In genomic region chr6:83582938-83583270, GRCm38 (mm10) we compare ENCODE assay signal across 9 mouse cellular contexts. TPM values are rescaled to one million over a fixed set of nuclear protein-coding genes. Genes with fewer than 3 reads are reported as not detected.
DNase-seq lines count a peak whose midpoint lies in the region; ATAC-seq and TF ChIP-seq lines count a peak whose summit lies in the region.
"Had no signal": no experiment of that assay in that cellular context is flagged by ENCODE, and none has a peak within 500 bp of the region (broad histone marks: within the 10 kb centered on the region; RNA-seq: fewer than 3 reads in every experiment).

No protein-coding gene starts in this region.

- H3K27me3 ChIP-seq in hindbrain, embryonic 14.5 days (ENCODE audit: control insufficient read depth, insufficient read depth, low read length): no peaks in the 10 kb centered on the region
- H3K27me3 ChIP-seq in limb, embryonic 14.5 days (ENCODE audit: control insufficient read depth, insufficient read depth, low read length): no peaks in the 10 kb centered on the region
- H3K27me3 ChIP-seq in neural tube, embryonic 14.5 days (ENCODE audit: control insufficient read depth, insufficient read depth, low read length): no peaks in the 10 kb centered on the region

- H3K9ac ChIP-seq in hindbrain, embryonic 14.5 days: no peak overlapping the region
- H3K9ac ChIP-seq in limb, embryonic 14.5 days (ENCODE audit: low read depth, low read length, severe bottlenecking): no peak overlapping the region
- no peak overlapping the region for H3K9ac ChIP-seq in neural tube, embryonic 14.5 days (replicated peaks; ENCODE audit: low read depth, low read length)
- H3K9ac ChIP-seq: heart, embryonic 15.5 days had no signal

- TF ChIP-seq POLR2A in limb, embryonic 14.5 days (IDR thresholded peaks at IDR 0.05; ENCODE audit: borderline replicate concordance, extremely low read depth, insufficient read depth, insufficient read length): no peak

- peak; percentile 80 for ATAC-seq in erythroid progenitor cell, adult 5-6 weeks (replicated peaks; ENCODE audit: low FRiP score, poor library complexity, severe bottlenecking)
- ATAC-seq in hindbrain, embryonic 14.5 days (ENCODE audit: low FRiP score): peak; percentile 65; the same call in 1 of the 2 replicates
- peak; percentile 44; the same call in 1 of the 2 replicates for ATAC-seq in limb, embryonic 14.5 days (ENCODE audit: low FRiP score, low read depth)
- ATAC-seq in neural tube, embryonic 14.5 days (ENCODE audit: low read depth): peak; percentile 79; the same call in 1 of the 2 replicates

- peak; percentile 4 for DNase-seq in spleen, adult 12 weeks (ENCODE audit: low spot score)
- no peak for DNase-seq in spleen, postnatal 14 days (ENCODE audit: low spot score in 2 of 2)
- DNase-seq in adrenal gland, postnatal 25 days: peak; percentile 20
- peak; percentile 83 for DNase-seq in hindbrain, embryonic 14.5 days (ENCODE audit: low spot score)
- peak; percentile 78 for DNase-seq in limb, embryonic 14.5 days (ENCODE audit: low spot score)
- DNase-seq in testis, postnatal 10 days (ENCODE audit: low spot score): no peak

- H3K9me3 ChIP-seq in hindbrain, embryonic 14.5 days (ENCODE audit: control insufficient read depth, low read length): no peaks in the 10 kb centered on the region
- H3K9me3 ChIP-seq in limb, embryonic 14.5 days (ENCODE audit: control insufficient read depth, low read length): no peaks in the 10 kb centered on the region
- no peaks in the 10 kb centered on the region for H3K9me3 ChIP-seq in neural tube, embryonic 14.5 days (ENCODE audit: control insufficient read depth, low read length)
- H3K9me3 ChIP-seq: heart, embryonic 15.5 days had no signal

- H3K27ac ChIP-seq in hindbrain, embryonic 14.5 days: no peak overlapping the region
- H3K27ac ChIP-seq in limb, embryonic 14.5 days (replicated peaks; ENCODE audit: low read depth, low read length): no peak overlapping the region
- no peak overlapping the region for H3K27ac ChIP-seq in neural tube, embryonic 14.5 days (ENCODE audit: low read depth, low read length)
- H3K27ac ChIP-seq: heart, embryonic 15.5 days had no signal

- WGBS in hindbrain, embryonic 14.5 days: 2% methylated on average over 6 of the region's 6 CpGs
- 4% methylated on average over 6 of the region's 6 CpGs for WGBS in limb, embryonic 14.5 days
- 3% methylated on average over 6 of the region's 6 CpGs for WGBS in neural tube, embryonic 14.5 days

- no peaks in the 10 kb centered on the region for H3K4me1 ChIP-seq in hindbrain, embryonic 14.5 days (replicated peaks; ENCODE audit: control insufficient read depth, insufficient read depth, low read length)
- no peaks in the 10 kb centered on the region for H3K4me1 ChIP-seq in limb, embryonic 14.5 days (ENCODE audit: control insufficient read depth, insufficient read depth, low read length)
- no peaks in the 10 kb centered on the region for H3K4me1 ChIP-seq in neural tube, embryonic 14.5 days (ENCODE audit: control insufficient read depth, insufficient read depth, low read length)
- H3K4me1 ChIP-seq: heart, embryonic 15.5 days had no signal

- peak overlapping the region; percentile 6; the same call in 1 of the 2 replicates for H3K4me2 ChIP-seq in hindbrain, embryonic 14.5 days (replicated peaks)
- no peak overlapping the region for H3K4me2 ChIP-seq in limb, embryonic 14.5 days (replicated peaks; ENCODE audit: low read depth, low read length, severe bottlenecking)
- H3K4me2 ChIP-seq in neural tube, embryonic 14.5 days (ENCODE audit: low read depth, low read length): peak overlapping the region; percentile 16; the same call in 1 of the 2 replicates
- H3K4me2 ChIP-seq: heart, embryonic 15.5 days had no signal

- H3K36me3 ChIP-seq in hindbrain, embryonic 14.5 days (replicated peaks; ENCODE audit: control insufficient read depth, insufficient read depth): no peaks in the 10 kb centered on the region
- no peaks in the 10 kb centered on the region for H3K36me3 ChIP-seq in limb, embryonic 14.5 days (ENCODE audit: control insufficient read depth, insufficient read depth, low read length)
- H3K36me3 ChIP-seq in neural tube, embryonic 14.5 days (ENCODE audit: control insufficient read depth, insufficient read depth, low read length): no peaks in the 10 kb centered on the region
- H3K36me3 ChIP-seq: heart, embryonic 15.5 days had no signal

- no peak overlapping the region for H3K4me3 ChIP-seq in hindbrain, embryonic 14.5 days (replicated peaks; ENCODE audit: low read length)
- no peak overlapping the region for H3K4me3 ChIP-seq in limb, embryonic 14.5 days (replicated peaks; ENCODE audit: low read length)
- no peak overlapping the region for H3K4me3 ChIP-seq in neural tube, embryonic 14.5 days (ENCODE audit: low read depth, low read length)
- H3K4me3 ChIP-seq: heart, embryonic 15.5 days had no signal

RNA-seq across cellular contexts. Expression of gene Stambp, which starts 10.4 kb away (rescaled TPM):
- total RNA-seq in adrenal gland, postnatal 25 days (2021): 28.9 and 31.1 TPM in 2 replicates
- total RNA-seq in erythroid progenitor cell, adult 5-6 weeks (2015; ENCODE audit: low replicate concordance): 10.5 and 13.3 TPM in 2 replicates
- 1.0 and 9.7 TPM in 2 replicates for total RNA-seq in erythroid progenitor cell, adult 5-6 weeks (2017; ENCODE audit: low replicate concordance)
- polyA plus RNA-seq in hindbrain, embryonic 14.5 days (2014; fragmentation: Nextera tagmentation; extraction: Ambion mirVana): 59.4 and 63.6 TPM in 2 replicates
- 20.3 and 21.3 TPM in 2 replicates for polyA plus RNA-seq in limb, embryonic 14.5 days (2012; rRNA removed)
- 27.9 and 30.2 TPM in 2 replicates for polyA plus RNA-seq in limb, embryonic 14.5 days (2014; fragmentation: Nextera tagmentation; extraction: Ambion mirVana)
- polyA plus RNA-seq in neural tube, embryonic 14.5 days (2014; fragmentation: Nextera tagmentation; extraction: Ambion mirVana): 61.0 and 70.1 TPM in 2 replicates

RNA-seq across cellular contexts. Expression of gene Actg2, which starts 46.8 kb away (rescaled TPM):
- total RNA-seq in adrenal gland, postnatal 25 days (2021): not detected in 2 replicates
- not detected in 2 replicates for total RNA-seq in erythroid progenitor cell, adult 5-6 weeks (2015; ENCODE audit: low replicate concordance)
- total RNA-seq in erythroid progenitor cell, adult 5-6 weeks (2017; ENCODE audit: low replicate concordance): not detected in 2 replicates
- polyA plus RNA-seq in hindbrain, embryonic 14.5 days (2014; fragmentation: Nextera tagmentation; extraction: Ambion mirVana): 2.6 and 3.3 TPM in 2 replicates
- polyA plus RNA-seq in limb, embryonic 14.5 days (2012; rRNA removed): 5.1 and 5.3 TPM in 2 replicates
- polyA plus RNA-seq in limb, embryonic 14.5 days (2014; fragmentation: Nextera tagmentation; extraction: Ambion mirVana): 5.5 and 5.6 TPM in 2 replicates
- 0.80 and 1.1 TPM in 2 replicates for polyA plus RNA-seq in neural tube, embryonic 14.5 days (2014; fragmentation: Nextera tagmentation; extraction: Ambion mirVana)

Comparison
In these comparisons a context has a peak if more than half of its experiments do, and no peak if none do; other contexts are left out.
1. DNase-seq: peak in spleen, adult 12 weeks (single experiment), adrenal gland, postnatal 25 days (single experiment), hindbrain, embryonic 14.5 days (single experiment) and limb, embryonic 14.5 days (single experiment); none in spleen, postnatal 14 days (0 of 2) and testis, postnatal 10 days (single experiment).
2. Peak in every context shown above with its lines, with median percentiles within 50 percentile points of each other: ATAC-seq.